Mouse (Mus musculus) neutrophil, adult 83 days (primary cell): ENCODE measurements around the gene Trpm8. TPM values are rescaled to one million over a fixed set of nuclear protein-coding genes. Genes with fewer than 3 reads are reported as not detected.

Source experiments
- total RNA-seq, 2 experiments: library from RNA; stranded (reverse); gene quantifications; one replicate each; pipeline ENCODE4 v1.2.4; 2023

Gene Trpm8
- total RNA-seq = not detected

GRCm38 (mm10) chr1:88277098-88277817, at the start of gene Trpm8, which contains the start of gene Hjurp:
Gene Trpm8 (plus strand): TSS chr1:88277661.
Gene Hjurp (minus strand): TSS chr1:88277633.

GRCm38 (mm10) chr1:88406807-88407198, 129.3 kb downstream of the Trpm8 start, which contains the start of gene Spp2:
Gene Spp2 (plus strand): TSS chr1:88406961.

Other genes with a start within 250 kb of the Trpm8 start
- not detected for gene Ugt1a10, start 222.3 kb upstream of the Trpm8 start, total RNA-seq
- not detected for gene Ugt1a9, start 206.9 kb upstream of the Trpm8 start, total RNA-seq
- gene Ugt1a8, start 189.8 kb upstream of the Trpm8 start, total RNA-seq = not detected
- 10 to 100 TPM; 86.4 to 92.8 TPM for gene Ugt1a7c, start 182.6 kb upstream of the Trpm8 start, total RNA-seq
- gene Ugt1a6b, start 174.4 kb upstream of the Trpm8 start, total RNA-seq = 10 to 100 TPM; 37.8 to 50.4 TPM
- 10 to 100 TPM; 28.8 to 37.4 TPM for gene Ugt1a6a, start 142.9 kb upstream of the Trpm8 start, total RNA-seq
- 10 to 100 TPM; 15.6 to 28.6 TPM for gene Ugt1a5, start 111.6 kb upstream of the Trpm8 start, total RNA-seq
- gene Ugt1a2, start 77.1 kb upstream of the Trpm8 start, total RNA-seq = 1 to 10 TPM; 6.4 to 9.4 TPM
- gene Dnajb3, start 71.9 kb upstream of the Trpm8 start, total RNA-seq = under 1 TPM; 0.40 to 0.88 TPM
- gene Ugt1a1, start 65.7 kb upstream of the Trpm8 start, total RNA-seq = 1 to 10 TPM; 5.1 to 7.5 TPM
- gene Mroh2a, start 50.7 kb upstream of the Trpm8 start, total RNA-seq = 1 to 10 TPM in 1 of 2 experiments, under 1 TPM in 1; 0.26 to 1.8 TPM
- 100 to 1,000 TPM; 220 to 228 TPM for gene Hjurp, start within 50 bp of the Trpm8 start, total RNA-seq
- not detected for gene Spp2, start 129.3 kb downstream of the Trpm8 start, total RNA-seq
- not detected for gene Glrp1, start 232.4 kb downstream of the Trpm8 start, total RNA-seq